Mouse (Mus musculus): ENCODE results near the gene Tagap1. TPM values are rescaled to one million over a fixed set of nuclear protein-coding genes. Genes with fewer than 3 reads are reported as not detected.
A peak's percentile ranks its signal among the peaks of the same experiment; 100 is the strongest.
"Not testable (repeated sequence)": the region's sequence is repeated elsewhere in the genome, so short reads cannot be mapped to it uniquely, and the experiment has no call there.

Gene Tagap1
- total RNA-seq, 2 experiments from 2014 or later = 11.5 to 11.9 TPM

DNA sequence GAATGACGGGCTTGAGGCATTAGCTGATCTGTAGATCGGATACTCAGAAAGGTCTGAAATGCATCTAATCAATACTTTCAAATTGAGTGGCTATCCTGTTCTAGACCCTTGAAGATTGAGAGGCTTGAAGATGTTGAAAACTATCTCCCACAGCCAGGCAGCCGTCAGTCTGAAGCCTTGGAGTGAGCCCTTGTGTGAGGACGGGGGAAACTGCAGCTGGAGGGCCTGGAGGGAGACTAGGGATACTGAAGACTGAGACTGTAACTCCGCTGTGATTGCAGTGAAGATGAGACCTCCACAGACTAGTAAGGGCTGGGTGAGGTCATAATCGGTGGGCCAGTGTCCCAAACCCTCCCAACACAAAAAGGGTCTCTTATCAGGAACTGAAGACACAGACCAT, 1.4 kb upstream of the Tagap1 start:
- not testable (repeated sequence) for DNase-seq

- DNase-seq = not testable (repeated sequence)
Measured at GRCm38 (mm10) chr17:6961181-6962000, 435 bp upstream of the Tagap1 start.

- DNase-seq = not testable (repeated sequence)
Measured at GRCm38 (mm10) chr17:6960349-6960748, 607 bp downstream of the Tagap1 start.

GRCm38 (mm10) chr17:6959543-6960259, 1.3 kb downstream of the Tagap1 start:
- not testable (repeated sequence) for DNase-seq

GRCm38 (mm10) chr17:6958881-6959280, 2.1 kb downstream of the Tagap1 start:
- not testable (repeated sequence) for DNase-seq

DNA sequence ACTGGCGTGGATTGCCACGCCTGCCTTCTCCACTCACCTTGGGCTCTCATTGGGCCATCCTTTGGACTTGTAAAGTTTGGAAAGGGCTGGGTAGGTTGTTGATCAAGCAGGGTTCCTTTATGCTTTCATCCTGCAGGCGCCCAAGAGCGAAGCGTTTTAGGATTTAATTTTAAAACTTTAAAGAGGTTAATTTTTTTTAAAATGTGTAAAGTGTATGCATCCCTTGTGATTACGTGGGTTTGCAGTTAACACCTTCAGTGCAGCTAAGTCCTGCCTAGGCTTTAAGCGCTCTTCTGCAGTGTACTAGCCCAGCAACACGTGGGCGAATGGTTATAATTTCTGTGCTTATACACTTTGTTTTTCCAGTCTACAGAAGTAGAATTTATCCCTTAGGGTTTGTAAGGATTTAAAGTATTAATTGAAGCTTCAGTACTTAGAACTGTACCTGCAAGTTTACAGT, 12.2 kb downstream of the Tagap1 start:
- not testable (repeated sequence) for DNase-seq

DNA sequence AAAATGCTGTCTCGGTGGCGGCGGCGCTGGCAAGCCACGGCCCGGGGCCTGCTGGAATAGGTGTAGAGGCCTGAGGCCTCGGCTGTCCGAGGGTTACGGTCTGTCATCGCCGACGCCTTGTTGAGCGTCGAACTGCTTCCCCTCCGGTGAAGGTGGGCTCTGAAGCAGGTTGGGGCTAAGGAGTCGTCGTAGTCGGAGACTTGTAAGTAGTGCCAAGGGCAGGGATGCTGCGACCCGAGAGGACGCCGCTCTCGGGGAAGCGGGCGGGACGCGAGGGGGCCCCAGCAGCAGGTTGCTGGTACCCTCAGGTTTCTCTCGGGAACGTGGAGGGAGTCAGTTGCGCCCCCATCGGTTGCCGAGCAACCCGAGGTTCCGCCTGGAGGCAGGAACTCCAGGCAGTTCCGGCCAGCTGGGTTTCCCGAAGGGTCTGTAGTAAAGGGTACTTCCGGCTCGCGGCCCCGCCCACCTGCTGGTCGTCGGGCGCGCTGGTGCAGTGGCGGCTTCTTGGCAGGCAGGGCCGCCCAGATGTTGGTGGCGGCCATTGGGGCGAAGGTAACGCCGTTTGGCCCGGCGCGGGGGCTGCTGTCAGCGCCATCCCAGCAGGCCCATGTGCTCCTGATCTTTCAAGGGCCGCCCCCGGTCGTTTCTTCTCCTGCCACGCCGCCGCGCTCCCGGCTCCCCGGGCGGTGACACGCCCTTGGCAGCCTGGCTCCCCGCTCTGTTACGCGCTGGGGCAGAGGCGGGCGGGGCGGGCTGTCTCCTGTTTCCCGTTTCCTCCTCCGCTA, 12.8 kb downstream of the Tagap1 start, which contains the start of gene Rsph3b:
TSS of gene Rsph3b (minus strand) at position 699 of the 785 bp plus-strand sequence.
- peak; percentile 86 for DNase-seq

DNA sequence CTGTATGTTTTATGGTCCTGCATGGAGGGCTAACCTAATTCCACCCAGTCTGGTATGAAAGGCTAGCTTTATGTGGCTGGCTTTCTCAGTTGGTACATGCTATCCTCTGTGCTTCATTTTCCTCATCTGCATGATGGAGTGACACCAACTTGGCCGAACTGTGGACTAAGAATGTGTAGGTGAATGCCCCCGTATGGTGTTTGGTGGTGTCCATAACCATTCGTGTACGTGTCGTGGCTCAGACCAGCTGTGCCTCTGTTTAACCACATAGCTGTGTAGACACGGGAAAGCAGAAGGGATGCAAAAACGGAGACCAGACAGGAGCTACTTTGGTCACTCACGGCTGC, 13.3 kb downstream of the Tagap1 start:
- DNase-seq = not testable (repeated sequence)

GRCm38 (mm10) chr17:6942560-6942959, 18.4 kb downstream of the Tagap1 start:
- DNase-seq = not testable (repeated sequence)

GRCm38 (mm10) chr17:6931625-6932024, 29.3 kb downstream of the Tagap1 start:
- DNase-seq = not testable (repeated sequence)

DNA sequence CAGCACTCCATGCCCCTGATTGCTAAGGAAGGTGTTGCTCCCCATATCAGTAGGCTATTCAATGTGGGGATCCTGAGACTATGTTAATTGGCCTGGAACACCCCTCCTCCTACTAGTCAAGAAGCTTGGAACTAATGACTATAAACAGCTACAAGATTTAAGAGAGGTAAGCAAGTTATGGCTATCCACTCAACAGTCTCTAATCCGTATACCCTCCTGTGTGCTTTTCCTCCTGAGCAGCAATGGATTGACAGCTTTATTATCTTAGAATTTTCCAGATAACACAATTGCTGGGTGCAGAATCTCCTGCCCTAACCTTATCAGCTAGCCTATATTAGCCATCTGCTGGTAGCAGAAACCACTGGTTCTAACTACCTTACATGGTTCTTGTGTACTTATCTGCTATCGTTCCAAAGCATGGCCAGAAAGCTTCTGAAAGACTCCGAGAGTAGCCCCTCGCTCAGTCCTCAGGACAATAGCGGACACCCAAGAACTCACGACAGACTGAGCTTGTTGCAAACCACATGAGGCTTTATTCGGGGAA, 40.5 kb downstream of the Tagap1 start:
- DNase-seq = not testable (repeated sequence)

- not testable (repeated sequence) for DNase-seq
Measured at GRCm38 (mm10) chr17:6919388-6919787, 41.6 kb downstream of the Tagap1 start.

DNA sequence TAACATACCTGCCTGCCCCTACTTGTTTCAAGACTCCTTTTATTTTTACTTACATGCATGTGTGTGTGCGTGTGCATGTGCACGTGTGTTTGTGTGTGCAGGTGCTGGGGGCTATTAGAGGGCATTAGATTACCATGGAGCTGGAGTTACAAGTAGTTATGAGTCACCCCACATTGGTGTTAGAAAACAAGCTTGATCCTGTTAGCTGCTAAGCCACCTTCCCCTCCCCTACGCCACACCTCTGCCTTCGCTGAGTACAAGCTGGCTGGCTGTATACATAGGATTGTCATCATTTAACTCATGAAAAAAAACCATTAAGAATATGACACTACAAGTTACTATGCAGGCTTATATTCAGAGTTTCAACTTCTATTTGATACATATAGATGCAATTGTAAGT, 45.7 kb downstream of the Tagap1 start:
- not testable (repeated sequence) for DNase-seq

DNA sequence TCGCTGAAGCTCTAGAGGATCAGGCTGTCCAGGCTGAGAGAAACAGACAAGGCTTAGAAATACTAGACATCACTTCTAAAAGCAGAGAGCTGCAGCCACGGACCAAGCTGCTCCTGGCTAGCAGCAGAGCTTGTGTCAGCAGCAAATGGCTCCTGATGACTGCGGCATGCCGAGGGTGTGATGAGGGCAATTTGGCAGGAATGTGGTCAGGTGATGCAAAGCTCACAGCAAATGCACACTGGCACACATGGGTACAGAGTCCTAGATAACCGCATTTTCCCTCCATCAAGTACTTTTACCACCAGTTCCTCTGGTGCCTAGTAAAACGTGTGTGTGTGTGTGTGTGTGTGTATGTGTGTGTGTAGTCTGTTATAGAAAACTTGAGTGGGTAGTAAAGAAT, 46.9 kb downstream of the Tagap1 start:
- DNase-seq = not testable (repeated sequence)

Other genes with a start within 250 kb of the Tagap1 start
- 1 to 10 TPM; 2.2 to 2.9 TPM for gene Ezr, start 178.4 kb downstream of the Tagap1 start, total RNA-seq (2021)
- gene Rsph3b, start 12.5 kb downstream of the Tagap1 start, total RNA-seq (2021) = 10 to 100 TPM; 19.0 to 20.7 TPM
- 10 to 100 TPM; 84.8 to 85.8 TPM for gene Rnaset2b, start 9.5 kb upstream of the Tagap1 start, total RNA-seq (2021)
- not detected for gene Gm49721, start 17.7 kb upstream of the Tagap1 start, total RNA-seq (2021)
- gene Gm1604a, start 64.4 kb upstream of the Tagap1 start, total RNA-seq (2021) = not detected
- 10 to 100 TPM; 75.7 to 86.2 TPM for gene Rps6ka2, start 209.0 kb upstream of the Tagap1 start, total RNA-seq (2021)

Data from gastrocnemius, postnatal 25 days (tissue).